Mouse (Mus musculus): ENCODE data around the gene Gm20908. TPM values are rescaled to one million over a fixed set of nuclear protein-coding genes. Genes with fewer than 3 reads are reported as not detected.

Gm20908 gene
- not detected for polyA plus RNA-seq (2017; shearing (Covaris generic))

GRCm38 (mm10) chrY:64472966-64473365 lies at the start of gene Gm20908:
Gene Gm20908 (plus strand): TSS chrY:64473266.

Data from effector memory CD4-positive, alpha-beta T cell, adult 7 months (primary cell).